Comparison of ENCODE assay signal across 9 mouse cellular contexts in genomic region chr2:136121867-136122266, GRCm38 (mm10).
DNase-seq lines count a peak whose midpoint lies in the region; ATAC-seq lines count a peak whose summit lies in the region.
"Had no signal": no experiment of that assay in that cellular context is flagged by ENCODE, and none has a peak within 500 bp of the region (broad histone marks: within the 10 kb centered on the region; RNA-seq: fewer than 3 reads in every experiment).

No protein-coding gene starts in this region.

- 58% methylated on average over 6 of the region's 6 CpGs for WGBS in forebrain, embryonic 12.5 days
- 56% methylated on average over 6 of the region's 6 CpGs for WGBS in forebrain, embryonic 11.5 days
- WGBS in midbrain, embryonic 15.5 days: 30% methylated on average over 6 of the region's 6 CpGs
- WGBS in heart, embryonic 10.5 days: 32% methylated on average over 6 of the region's 6 CpGs

- H3K4me3 ChIP-seq in forebrain, embryonic 12.5 days (replicated peaks): no peak overlapping the region
- no peak overlapping the region for H3K4me3 ChIP-seq in forebrain, embryonic 11.5 days (ENCODE audit: low read depth, low read length)
- no peak overlapping the region for H3K4me3 ChIP-seq in midbrain, embryonic 15.5 days
- no peak overlapping the region for H3K4me3 ChIP-seq in heart, embryonic 10.5 days

- H3K27me3 ChIP-seq in forebrain, embryonic 12.5 days: no peaks in the 10 kb centered on the region
- no peaks in the 10 kb centered on the region for H3K27me3 ChIP-seq in forebrain, embryonic 11.5 days (ENCODE audit: control insufficient read depth, insufficient read depth, low read length)
- no peaks in the 10 kb centered on the region for H3K27me3 ChIP-seq in midbrain, embryonic 15.5 days (replicated peaks)
- no peaks in the 10 kb centered on the region for H3K27me3 ChIP-seq in heart, embryonic 10.5 days (ENCODE audit: insufficient read depth, poor library complexity, severe bottlenecking)

- no peaks in the 10 kb centered on the region for H3K36me3 ChIP-seq in forebrain, embryonic 12.5 days (replicated peaks)
- no peaks in the 10 kb centered on the region for H3K36me3 ChIP-seq in forebrain, embryonic 11.5 days (ENCODE audit: control insufficient read depth, insufficient read depth, low read length)
- no peaks in the 10 kb centered on the region for H3K36me3 ChIP-seq in midbrain, embryonic 15.5 days (replicated peaks)
- H3K36me3 ChIP-seq in heart, embryonic 10.5 days: no peaks in the 10 kb centered on the region

- no peaks in the 10 kb centered on the region for H3K9me3 ChIP-seq in forebrain, embryonic 12.5 days
- H3K9me3 ChIP-seq in forebrain, embryonic 11.5 days (ENCODE audit: control insufficient read depth, low read length): no peaks in the 10 kb centered on the region
- H3K9me3 ChIP-seq in midbrain, embryonic 15.5 days: no peaks in the 10 kb centered on the region
- H3K9me3 ChIP-seq in heart, embryonic 10.5 days: no peaks in the 10 kb centered on the region

- peak overlapping the region; percentile 59; the same call in 1 of the 2 replicates for H3K27ac ChIP-seq in forebrain, embryonic 12.5 days
- no peak overlapping the region for H3K27ac ChIP-seq in forebrain, embryonic 11.5 days (ENCODE audit: low read depth, low read length)
- peak overlapping the region; percentile 59; the same call in 1 of the 2 replicates for H3K27ac ChIP-seq in midbrain, embryonic 15.5 days
- no peak overlapping the region for H3K27ac ChIP-seq in heart, embryonic 10.5 days

- peak; percentile 73 for ATAC-seq in forebrain, embryonic 12.5 days (ENCODE audit: low FRiP score)
- no peak for ATAC-seq in forebrain, embryonic 11.5 days (replicated peaks; ENCODE audit: low FRiP score)
- peak; percentile 78 for ATAC-seq in midbrain, embryonic 15.5 days (replicated peaks)
- ATAC-seq in inflammation-experienced regulatory T-cells, adult 6 months: no peak

- DNase-seq in forebrain, embryonic 11.5 days (ENCODE audit: low spot score): no peak
- peak; percentile 26 for DNase-seq in forelimb bud, embryonic 11.5 days (ENCODE audit: low read depth, low spot score)
- peak; percentile 58 for DNase-seq in kidney, postnatal 14 days
- no peak for DNase-seq in right cerebral cortex, postnatal 14 days
- DNase-seq in heart, embryonic 10.5 days (ENCODE audit: low spot score): no peak
- DNase-seq: heart, postnatal 36 days had no signal

- no peak overlapping the region for H3K4me2 ChIP-seq in forebrain, embryonic 12.5 days
- no peak overlapping the region for H3K4me2 ChIP-seq in forebrain, embryonic 11.5 days (ENCODE audit: low read depth, low read length, severe bottlenecking)
- H3K4me2 ChIP-seq in midbrain, embryonic 15.5 days: no peak overlapping the region

- no peak overlapping the region for H3K9ac ChIP-seq in forebrain, embryonic 12.5 days
- H3K9ac ChIP-seq in forebrain, embryonic 11.5 days (ENCODE audit: low read length): no peak overlapping the region
- H3K9ac ChIP-seq in midbrain, embryonic 15.5 days: no peak overlapping the region

- no peaks in the 10 kb centered on the region for H3K4me1 ChIP-seq in forebrain, embryonic 12.5 days
- H3K4me1 ChIP-seq in forebrain, embryonic 11.5 days (replicated peaks; ENCODE audit: control insufficient read depth, insufficient read depth, low read length): no peaks in the 10 kb centered on the region
- no peaks in the 10 kb centered on the region for H3K4me1 ChIP-seq in midbrain, embryonic 15.5 days
- no peaks in the 10 kb centered on the region for H3K4me1 ChIP-seq in heart, embryonic 10.5 days

Comparison
In these comparisons a context has a peak if more than half of its experiments do, and no peak if none do; other contexts are left out.
1. ATAC-seq: peak in forebrain, embryonic 12.5 days (single experiment) and midbrain, embryonic 15.5 days (single experiment); none in forebrain, embryonic 11.5 days (single experiment) and inflammation-experienced regulatory T-cells, adult 6 months (single experiment).
2. H3K27ac ChIP-seq: peak in forebrain, embryonic 12.5 days (single experiment) and midbrain, embryonic 15.5 days (single experiment); none in forebrain, embryonic 11.5 days (single experiment) and heart, embryonic 10.5 days (single experiment).
3. DNase-seq: peak in forelimb bud, embryonic 11.5 days (single experiment) and kidney, postnatal 14 days (single experiment); none in forebrain, embryonic 11.5 days (single experiment), right cerebral cortex, postnatal 14 days (single experiment) and heart, embryonic 10.5 days (single experiment).